Mouse (Mus musculus): ENCODE results near the gene Gm10696.
"Not testable (repeated sequence)": the region's sequence is repeated elsewhere in the genome, so short reads cannot be mapped to it uniquely, and the experiment has no call there.

Gm10696 gene

GRCm38 (mm10) chr3:94178093-94178492, at the start of gene Gm10696:
TSS of gene Gm10696 (minus strand) at chr3:94178193.
- CTCF ChIA-PET, POLR2A ChIA-PET: not testable (repeated sequence)

GRCm38 (mm10) chr3:94196414-94196813, 18.4 kb upstream of the Gm10696 start, which contains the start of gene Gm5286:
TSS of gene Gm5286 (plus strand) at chr3:94196714.
- POLR2A ChIA-PET, CTCF ChIA-PET: not testable (repeated sequence)

- CTCF ChIA-PET: not testable (repeated sequence)
- POLR2A ChIA-PET: interaction anchor here in 1 of 4 experiments (0.6 kb wide), 1 partner anchor 34 kb away, joined by 3 read pairs; no protein-coding TSS in a partner anchor
Observed at GRCm38 (mm10) chr3:94167351-94167750, 10.6 kb downstream of the Gm10696 start.

Data from embryonic stem cell, embryonic (primary cell).